Mouse (Mus musculus) bone marrow macrophage, adult 2 months (primary cell): ENCODE measurements at regions not wholly inside any gene's neighbourhood (a gene's known extent, or its start where the extent isn't known, plus 50 kb on each side); places are given as distances from the start of the nearest gene placed in this dataset.

Experiments used
- CTCF ChIP-seq: IDR thresholded peaks from 2 replicates; pipeline ENCODE4 v1.5.1; 2012; ENCODE audit warnings: low read depth, mild to moderate bottlenecking, low read length, moderate library complexity
- POLR2A ChIP-seq: IDR thresholded peaks from 2 replicates; pipeline ENCODE4 v1.6.1; 2012; ENCODE audit warnings: mild to moderate bottlenecking, low read depth, low read length, borderline replicate concordance

- TF ChIP-seq POLR2A, result no peak
- no peak for TF ChIP-seq CTCF
Measured at GRCm38 (mm10) chr2:169125476-169125875, 170.1 kb upstream of the Zfp64 start.
